Mouse (Mus musculus): Measurements from ENCODE around the gene B4galt4.
A peak's percentile ranks its signal among the peaks of the same experiment; 100 is the strongest.
"Not testable (repeated sequence)": the region's sequence is repeated elsewhere in the genome, so short reads cannot be mapped to it uniquely, and the experiment has no call there.

Gene B4galt4

GRCm38 (mm10) chr16:38742113-38742658, at the start of gene B4galt4:
TSS of gene B4galt4 (plus strand) at chr16:38742264.
- peak; percentile 85 for DNase-seq (ENCODE audit: low spot score)

- no peak for DNase-seq (ENCODE audit: low spot score)
These were observed 47.0 kb upstream of the B4galt4 start for GRCm38 (mm10) chr16:38694906-38695540.

GRCm38 (mm10) chr16:38695557-38695956, 46.5 kb upstream of the B4galt4 start:
- no peak for DNase-seq (ENCODE audit: low spot score)

GRCm38 (mm10) chr16:38697611-38698010, 44.5 kb upstream of the B4galt4 start:
- no peak for DNase-seq (ENCODE audit: low spot score)

- DNase-seq (ENCODE audit: low spot score) = no peak
These were observed 41.5 kb upstream of the B4galt4 start for GRCm38 (mm10) chr16:38700392-38701162.

GRCm38 (mm10) chr16:38701492-38702185, 40.4 kb upstream of the B4galt4 start:
- no peak for DNase-seq (ENCODE audit: low spot score)

GRCm38 (mm10) chr16:38702316-38702715, 39.7 kb upstream of the B4galt4 start:
- DNase-seq (ENCODE audit: low spot score) = no peak

- DNase-seq (ENCODE audit: low spot score) = no peak
These were observed 38.6 kb upstream of the B4galt4 start for GRCm38 (mm10) chr16:38703501-38703900.

GRCm38 (mm10) chr16:38705531-38706281, 36.4 kb upstream of the B4galt4 start:
- no peak for DNase-seq (ENCODE audit: low spot score)

- no peak for DNase-seq (ENCODE audit: low spot score)
These were observed 35.3 kb upstream of the B4galt4 start for GRCm38 (mm10) chr16:38706782-38707181.

- no peak for DNase-seq (ENCODE audit: low spot score)
These were observed 33.0 kb upstream of the B4galt4 start for GRCm38 (mm10) chr16:38708962-38709520.

- DNase-seq (ENCODE audit: low spot score) = no peak
These were observed 30.8 kb upstream of the B4galt4 start for GRCm38 (mm10) chr16:38711245-38711644.

- no peak for DNase-seq (ENCODE audit: low spot score)
These were observed 30.0 kb upstream of the B4galt4 start for GRCm38 (mm10) chr16:38712105-38712504.

- DNase-seq (ENCODE audit: low spot score) = peak; percentile 63
These were observed 29.3 kb upstream of the B4galt4 start, which contains the start of gene Arhgap31 for GRCm38 (mm10) chr16:38712581-38713403. TSS of gene Arhgap31 (minus strand) at chr16:38713274.

- DNase-seq (ENCODE audit: low spot score) = no peak
These were observed 28.4 kb upstream of the B4galt4 start for GRCm38 (mm10) chr16:38713404-38714258.

GRCm38 (mm10) chr16:38714259-38714526, 27.9 kb upstream of the B4galt4 start:
- DNase-seq (ENCODE audit: low spot score) = not testable (repeated sequence)

- no peak for DNase-seq (ENCODE audit: low spot score)
These were observed 20.7 kb upstream of the B4galt4 start for GRCm38 (mm10) chr16:38721377-38721776.

GRCm38 (mm10) chr16:38724256-38724655, 17.8 kb upstream of the B4galt4 start:
- no peak for DNase-seq (ENCODE audit: low spot score)

- no peak for DNase-seq (ENCODE audit: low spot score)
These were observed 17.1 kb upstream of the B4galt4 start for GRCm38 (mm10) chr16:38724974-38725373.
